Mouse (Mus musculus): ENCODE data around the gene Odf3.
"Not testable (repeated sequence)": the region's sequence is repeated elsewhere in the genome, so short reads cannot be mapped to it uniquely, and the experiment has no call there.

Odf3 gene

DNA sequence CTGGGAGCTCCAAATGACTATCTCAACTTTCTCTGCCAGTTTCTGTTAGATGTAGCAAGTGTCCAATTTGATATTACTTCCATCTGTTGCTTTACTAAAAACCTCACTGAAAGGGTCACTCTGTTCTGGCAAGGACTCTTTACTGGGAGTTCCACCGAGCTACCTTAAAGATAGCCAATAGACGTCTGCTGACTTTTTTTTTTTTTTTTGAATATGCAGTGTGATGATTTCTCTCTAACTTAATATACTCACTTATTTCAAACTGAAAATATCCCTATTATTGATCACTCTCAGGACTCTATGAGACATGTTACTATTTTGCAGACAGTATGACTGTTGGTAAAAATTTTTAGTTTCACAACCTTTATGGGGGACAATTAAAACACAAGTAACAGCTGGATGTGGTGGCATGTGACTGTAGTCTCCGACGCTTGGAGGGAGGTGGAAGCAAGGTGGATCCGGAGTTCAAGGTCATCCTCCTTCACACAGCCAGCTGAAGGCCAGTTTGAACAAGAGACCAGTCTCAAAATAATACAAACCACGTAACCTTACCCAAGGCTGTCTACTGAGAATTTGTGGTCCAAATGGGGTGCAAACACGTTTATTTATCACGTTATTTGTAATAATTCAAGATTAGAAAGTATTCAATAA is 33.4 kb downstream of the Odf3 start:
- DNase-seq (ENCODE audit: low spot score in 2 of 2): no peak

DNA sequence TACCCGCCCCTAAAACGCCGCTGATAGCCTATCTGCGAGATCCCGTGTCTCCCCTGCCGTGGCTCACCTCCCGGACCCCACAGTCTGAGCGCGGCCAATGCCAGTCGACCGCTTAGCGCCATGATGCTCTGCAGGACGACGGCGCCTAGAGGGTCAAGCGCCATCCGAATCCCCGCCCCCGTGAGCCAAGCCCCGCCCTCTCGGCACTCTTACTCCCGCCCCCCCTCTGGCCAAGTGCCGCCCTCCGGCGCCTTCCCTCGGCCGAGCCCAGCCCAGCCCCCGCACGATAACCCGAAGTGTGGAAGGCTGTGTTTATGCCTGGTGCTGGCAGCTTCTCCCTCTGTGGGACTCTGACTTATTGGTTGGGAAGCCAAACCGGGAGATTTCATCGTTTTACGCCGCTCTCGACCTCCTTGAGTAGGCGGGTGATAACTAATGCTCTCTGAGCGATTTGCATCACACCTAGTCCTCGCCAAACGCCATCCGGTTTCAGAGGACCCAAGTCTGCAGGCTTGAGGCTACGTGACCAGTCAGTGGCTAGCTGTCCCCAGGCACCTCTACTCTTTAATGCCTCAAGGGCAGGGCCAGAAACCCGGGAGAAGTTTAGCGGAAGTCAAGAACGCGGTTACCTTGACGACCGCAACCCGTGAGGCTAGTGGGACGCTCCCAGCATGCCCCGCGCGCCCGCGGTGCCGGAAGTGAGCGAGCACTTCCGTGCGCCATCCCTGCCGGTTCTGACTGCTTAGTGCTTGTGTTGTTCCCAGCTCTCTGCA is 34.3 kb downstream of the Odf3 start, which contains the start of the genes Psmd13 and Sirt3:
Gene Psmd13, plus strand, starts transcription at position 273 of the 773 bp plus-strand sequence.
Gene Sirt3, minus strand, starts transcription at position 614 of the 773 bp plus-strand sequence.
- peak; percentile 95 to 97 for DNase-seq (ENCODE audit: low spot score in 2 of 2)

DNA sequence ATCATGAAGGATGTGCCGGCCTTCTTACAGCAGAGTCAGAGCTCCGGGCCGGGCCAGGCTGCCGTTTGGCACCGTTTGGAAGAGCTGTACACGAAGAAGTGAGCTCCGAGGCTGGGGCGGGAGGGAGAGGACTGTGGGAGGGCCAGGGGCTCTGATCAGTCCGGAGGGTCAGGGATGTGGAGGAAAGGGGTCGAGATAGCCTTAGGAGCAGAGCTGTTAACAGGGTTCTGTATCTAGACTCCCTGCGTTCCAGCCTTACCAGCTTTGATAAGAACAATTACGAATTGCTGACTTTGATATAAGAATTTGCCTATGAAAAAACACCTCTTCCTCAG is 34.8 kb downstream of the Odf3 start:
- DNase-seq (ENCODE audit: low spot score in 2 of 2): no peak

DNA sequence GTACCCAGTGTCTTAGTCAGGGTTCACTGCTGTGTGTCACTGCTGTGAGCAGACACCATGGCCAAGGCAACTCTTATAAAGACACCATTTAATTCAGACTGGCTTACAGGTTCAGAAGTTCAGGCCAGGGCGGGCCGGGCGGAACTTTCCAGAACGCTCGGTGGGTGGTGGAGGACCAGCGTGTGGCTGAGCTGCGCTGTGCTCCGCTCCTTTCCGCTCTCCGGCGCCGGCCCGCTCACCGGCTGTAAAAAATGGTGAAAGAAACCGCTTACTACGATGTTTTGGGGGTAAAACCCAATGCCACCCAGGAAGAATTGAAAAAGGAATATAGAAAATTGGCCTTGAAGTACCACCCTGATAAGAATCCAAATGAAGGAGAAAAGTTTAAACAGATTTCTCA is 43.0 kb downstream of the Odf3 start:
- not testable (repeated sequence) for DNase-seq (ENCODE audit: low spot score in 2 of 2)

DNA sequence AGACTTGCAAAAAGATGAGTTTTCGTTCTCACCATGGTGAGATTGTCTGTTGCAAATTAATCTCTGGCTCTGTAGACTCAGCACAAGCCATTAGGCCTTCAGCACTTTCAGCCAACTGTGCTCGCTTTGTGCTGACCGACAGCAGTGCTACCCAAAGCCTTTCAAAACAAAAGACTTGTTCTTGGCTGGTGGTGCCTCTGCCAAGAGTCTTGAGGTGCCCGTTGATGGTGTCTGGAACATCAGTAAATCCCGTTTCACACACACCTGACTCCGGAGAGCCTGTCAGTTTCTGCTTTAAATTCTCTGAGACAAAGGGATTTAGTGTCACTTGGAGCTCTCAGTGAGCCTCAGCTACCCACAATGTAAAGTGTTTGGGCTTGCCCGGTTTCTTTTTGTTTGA is 46.4 kb downstream of the Odf3 start:
- DNase-seq (ENCODE audit: low spot score in 2 of 2): no peak

DNA sequence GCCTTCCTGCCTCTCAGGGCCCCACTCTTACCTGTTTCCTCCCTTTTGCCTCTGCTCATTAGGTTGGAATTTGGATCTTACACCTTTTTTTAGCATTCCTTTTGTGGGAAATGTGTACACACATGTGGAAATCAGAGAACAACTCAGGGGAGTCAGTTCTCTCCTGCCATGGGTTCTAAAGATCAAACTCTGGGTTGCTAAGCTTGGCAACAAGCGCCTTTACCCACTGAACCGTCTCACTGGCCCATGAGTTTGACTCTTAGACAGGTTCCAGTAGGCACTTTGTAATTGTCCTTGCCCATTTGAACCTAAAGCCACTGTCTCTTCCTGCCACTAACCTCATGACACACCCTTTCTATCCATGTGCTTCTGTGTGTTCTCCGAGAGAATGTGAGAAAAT is 47.0 kb downstream of the Odf3 start:
- no peak for DNase-seq (ENCODE audit: low spot score in 2 of 2)

DNA sequence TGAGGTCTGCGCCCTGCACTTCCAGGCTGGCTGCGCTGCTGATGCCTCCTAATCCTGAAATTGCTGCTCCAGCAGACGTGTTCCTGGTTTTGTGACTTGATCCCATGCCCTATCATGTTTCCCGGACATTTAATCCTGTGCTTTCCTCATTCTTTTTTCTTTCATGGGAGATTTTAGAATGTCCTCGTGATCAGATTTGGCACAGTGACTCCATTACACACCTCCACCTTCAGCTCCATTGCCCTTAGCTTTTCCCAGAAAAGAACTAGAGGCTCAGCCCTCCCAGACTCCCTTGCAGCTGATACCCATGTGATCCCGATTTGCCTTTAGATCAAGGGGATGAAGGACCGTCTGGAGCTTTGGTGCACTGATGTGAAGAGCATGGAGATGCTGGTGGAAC is 50.3 kb downstream of the Odf3 start:
- DNase-seq (ENCODE audit: low spot score in 2 of 2): no peak

DNA sequence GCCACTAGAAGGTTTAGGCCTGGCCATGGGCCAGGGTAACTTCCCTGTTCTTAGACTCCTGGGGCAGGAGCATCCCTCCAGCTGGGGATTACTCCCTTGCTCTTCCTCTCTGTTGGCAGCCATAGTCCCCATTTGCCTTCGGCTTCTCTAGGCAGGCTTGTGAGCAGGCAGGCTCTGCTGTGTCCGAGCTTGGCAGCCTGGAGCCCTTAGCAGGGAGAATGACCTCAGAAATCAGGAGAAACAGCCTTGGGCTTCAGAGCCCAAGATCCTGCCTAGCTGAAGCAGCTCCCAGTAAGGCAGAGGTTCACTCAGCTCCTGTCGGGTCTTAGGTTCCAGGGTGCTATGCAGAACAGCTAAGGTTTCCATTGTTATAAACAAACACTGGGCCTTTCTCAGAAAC is 51.5 kb downstream of the Odf3 start:
- no peak for DNase-seq (ENCODE audit: low spot score in 2 of 2)

DNA sequence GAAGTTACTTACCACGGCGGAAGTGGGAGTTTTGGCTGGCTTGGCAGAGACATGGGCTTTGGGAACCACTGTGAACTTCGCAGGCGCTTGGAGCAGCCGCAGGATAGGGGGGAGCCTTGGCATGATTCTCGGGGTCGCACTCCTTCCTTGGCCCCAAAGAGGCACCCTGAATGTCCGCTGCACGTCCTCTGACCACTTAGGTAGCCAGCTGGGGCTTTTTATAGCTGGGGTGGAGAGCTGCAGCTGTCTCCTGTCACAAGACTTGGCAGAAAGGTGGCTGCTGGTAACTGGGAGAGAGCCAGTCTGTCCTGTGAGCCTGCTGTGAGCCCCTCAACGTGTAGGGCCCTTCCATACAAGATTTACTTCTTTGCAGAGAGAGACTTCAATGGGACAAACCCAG is 52.6 kb downstream of the Odf3 start, which contains the start of gene Cox8b:
Gene Cox8b, minus strand, starts transcription at position 227 of the 400 bp plus-strand sequence.
- no peak for DNase-seq (ENCODE audit: low spot score in 2 of 2)

All from right cerebral cortex, adult 2 months (tissue).